9 mouse cellular contexts compared by ENCODE assay signal in the genomic region with DNA sequence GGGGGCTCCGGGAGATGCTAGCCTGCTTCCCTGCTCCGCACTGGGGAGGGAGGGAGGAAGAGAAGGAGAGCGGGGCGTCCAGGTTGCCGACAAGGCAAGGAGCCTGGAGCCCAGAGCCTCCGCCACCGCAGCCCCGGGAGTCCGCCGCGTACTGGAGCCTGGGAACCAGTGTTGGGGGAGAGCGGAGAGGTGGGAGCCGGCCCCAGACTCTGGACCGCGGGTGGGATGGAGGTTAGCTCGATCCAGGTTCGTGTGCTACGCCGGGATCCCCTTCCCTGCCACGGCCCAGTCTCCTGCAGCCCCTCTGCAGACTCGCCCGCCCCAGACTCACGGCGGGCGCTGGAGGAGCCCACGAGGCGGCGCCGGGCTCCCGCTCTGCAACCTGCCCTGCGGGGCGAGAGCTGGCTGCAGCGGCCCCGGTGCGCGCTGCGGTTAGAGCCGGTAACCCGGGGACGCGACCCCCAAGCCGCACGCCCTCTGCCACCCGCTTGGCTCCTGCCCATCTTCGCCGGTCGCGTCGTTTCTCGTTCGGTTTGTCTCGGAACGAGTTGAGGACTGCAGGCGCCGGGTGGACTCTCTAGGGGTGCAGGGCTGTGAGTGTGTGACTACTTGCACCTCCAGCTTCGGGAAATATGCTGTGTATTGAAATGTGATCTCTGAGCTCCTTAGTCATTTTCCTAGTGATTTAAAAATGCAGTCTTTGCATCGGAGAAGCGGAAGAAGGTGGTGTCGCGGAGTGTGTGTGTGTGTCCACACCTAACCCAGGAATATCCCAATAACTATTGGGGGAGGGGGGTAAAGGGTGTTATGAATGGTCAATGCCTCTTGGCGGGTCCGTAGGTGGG. TPM values are rescaled to one million over a fixed set of nuclear protein-coding genes. Genes with fewer than 3 reads are reported as not detected.
DNase-seq lines count a peak whose midpoint lies in the region; ATAC-seq and TF ChIP-seq lines count a peak whose summit lies in the region.
"Had no signal": no experiment of that assay in that cellular context is flagged by ENCODE, and none has a peak within 500 bp of the region (broad histone marks: within the 10 kb centered on the region; RNA-seq: fewer than 3 reads in every experiment).

No protein-coding gene starts in this region.

- no peak for TF ChIP-seq CTCF in cortical plate, adult 2 months (IDR thresholded peaks at IDR 0.05; ENCODE audit: extremely low read depth, insufficient read depth, low read length)
- TF ChIP-seq CTCF in kidney, postnatal 0 days (IDR thresholded peaks at IDR 0.05; ENCODE audit: low read depth) = peak; percentile 59

- H3K4me1 ChIP-seq in cortical plate, adult 2 months (ENCODE audit: control insufficient read depth, insufficient read depth, low read length) = peaks cover 2% of the 10 kb centered on the region
- H3K4me1 ChIP-seq in heart, embryonic 14.5 days (ENCODE audit: control insufficient read depth in 2 of 2, insufficient read depth in 2 of 2, low read length in 2 of 2) = peaks cover 6 to 18% of the 10 kb centered on the region in 2 experiments; a peak in 3 of 4 replicates
- 0 out of 2 replicates have a peak, but pooled peaks cover 10% of the 10 kb centered on the region for H3K4me1 ChIP-seq in kidney, postnatal 0 days (replicated peaks; ENCODE audit: insufficient read depth, low read length)
- peaks cover 36% of the 10 kb centered on the region for H3K4me1 ChIP-seq in lung, embryonic 15.5 days

- DNase-seq in thymus, postnatal 0 days (ENCODE audit: low spot score) = peak; percentile 10
- DNase-seq in thymus, postnatal 25 days = no peak
- peak; percentile 74 for DNase-seq in kidney, postnatal 0 days (ENCODE audit: low spot score)
- peak; percentile 39 for DNase-seq in retina, postnatal 7 days (ENCODE audit: low read depth, low spot score)

- H3K4me2 ChIP-seq in heart, embryonic 14.5 days (ENCODE audit: low read length) = peak overlapping the region; percentile 99
- peak overlapping the region; percentile 97 for H3K4me2 ChIP-seq in kidney, postnatal 0 days (ENCODE audit: low read length)
- H3K4me2 ChIP-seq in lung, embryonic 15.5 days = peak overlapping the region; percentile 99

- peak; percentile 49 for ATAC-seq in heart, embryonic 14.5 days (ENCODE audit: insufficient number of reproducible peaks, insufficient read depth, low FRiP score, low read depth)
- ATAC-seq in kidney, postnatal 0 days (replicated peaks; ENCODE audit: low FRiP score, low read depth) = peak; percentile 27; the same call in 1 of the 2 replicates
- peak; percentile 58 for ATAC-seq in lung, embryonic 15.5 days (ENCODE audit: borderline replicate concordance, extremely low read depth, low FRiP score, low TSS enrichment)
- no peak for ATAC-seq in CD4-positive, CD25-positive, alpha-beta regulatory T cell, adult 4 months

- H3K36me3 ChIP-seq in heart, embryonic 14.5 days (ENCODE audit: control insufficient read depth, insufficient read depth, low read length) = no peaks in the 10 kb centered on the region
- no peaks in the 10 kb centered on the region for H3K36me3 ChIP-seq in kidney, postnatal 0 days (ENCODE audit: insufficient read depth, low read length)
- no peaks in the 10 kb centered on the region for H3K36me3 ChIP-seq in lung, embryonic 15.5 days

- WGBS in heart, embryonic 14.5 days = under 1% methylated on average over 58 of the region's 62 CpGs
- WGBS in kidney, postnatal 0 days = under 1% methylated on average over 62 of the region's 62 CpGs
- under 1% methylated on average over 51 of the region's 62 CpGs for WGBS in lung, embryonic 15.5 days

- H3K9ac ChIP-seq in heart, embryonic 14.5 days (ENCODE audit: low read length) = peak overlapping the region; percentile 77
- peak overlapping the region; percentile 75 for H3K9ac ChIP-seq in kidney, postnatal 0 days (ENCODE audit: low read depth, low read length)
- H3K9ac ChIP-seq in lung, embryonic 15.5 days = peak overlapping the region; percentile 70

- no peak for TF ChIP-seq POLR2A in cortical plate, adult 2 months (IDR thresholded peaks at IDR 0.05; ENCODE audit: extremely low read depth, insufficient read depth, low read length)

- H3K27ac ChIP-seq in cortical plate, adult 2 months (ENCODE audit: insufficient read depth, low read length) = peak overlapping the region; percentile 97
- 0 out of 4 replicates have a peak overlapping the region, but pooled peaks of 1 of the 2 experiments have one; percentile 17 for H3K27ac ChIP-seq in heart, embryonic 14.5 days (replicated peaks in 1 of 2; ENCODE audit: control insufficient read depth in 1 of 2, insufficient read depth in 1 of 2, low read depth in 2 of 2, low read length in 2 of 2)
- H3K27ac ChIP-seq in kidney, postnatal 0 days = peak overlapping the region; percentile 75
- H3K27ac ChIP-seq in lung, embryonic 15.5 days = peak overlapping the region; percentile 56

- peak overlapping the region; percentile 80 for H3K4me3 ChIP-seq in cortical plate, adult 2 months (ENCODE audit: insufficient read depth, low read length)
- H3K4me3 ChIP-seq in heart, embryonic 14.5 days (ENCODE audit: control insufficient read depth in 1 of 2, insufficient read depth in 1 of 2, low read depth in 1 of 2, low read length in 2 of 2) = peak overlapping the region; percentile 52 to 65
- H3K4me3 ChIP-seq in kidney, postnatal 0 days (replicated peaks; ENCODE audit: low read depth, low read length) = peak overlapping the region; percentile 72
- H3K4me3 ChIP-seq in lung, embryonic 15.5 days = peak overlapping the region; percentile 58

- peaks cover 54% of the 10 kb centered on the region for H3K27me3 ChIP-seq in heart, embryonic 14.5 days (ENCODE audit: control insufficient read depth, insufficient read depth, low read length)
- H3K27me3 ChIP-seq in kidney, postnatal 0 days (ENCODE audit: insufficient read depth, low read length) = no peaks in the 10 kb centered on the region
- H3K27me3 ChIP-seq in lung, embryonic 15.5 days = peaks cover 25% of the 10 kb centered on the region

- no peaks in the 10 kb centered on the region for H3K9me3 ChIP-seq in heart, embryonic 14.5 days (ENCODE audit: control insufficient read depth, low read length)
- no peaks in the 10 kb centered on the region for H3K9me3 ChIP-seq in kidney, postnatal 0 days (replicated peaks; ENCODE audit: low read length)
- H3K9me3 ChIP-seq in lung, embryonic 15.5 days = no peaks in the 10 kb centered on the region
- H3K9me3 ChIP-seq: megakaryocyte, embryonic 14.5 days had no signal

RNA-seq across cellular contexts. Expression of gene Tenm4, which starts 39.7 kb away (rescaled TPM):
- polyA plus RNA-seq in thymus, postnatal 0 days (2015; fragmentation: Nextera tagmentation; extraction: Ambion mirVana) = 4.5 and 4.9 TPM in 2 replicates
- 28.9 and 30.2 TPM in 2 replicates for polyA plus RNA-seq in cortical plate, adult 2 months (2012; rRNA removed)
- polyA plus RNA-seq in heart, embryonic 14.5 days (2014; fragmentation: Nextera tagmentation; extraction: Ambion mirVana) = 9.2 and 10.6 TPM in 2 replicates
- 22.6 and 23.2 TPM in 2 replicates for polyA plus RNA-seq in kidney, postnatal 0 days (2015; fragmentation: Nextera tagmentation; extraction: Ambion mirVana)
- 20.0 and 22.1 TPM in 2 replicates for polyA plus RNA-seq in lung, embryonic 15.5 days (2015; fragmentation: Nextera tagmentation; extraction: Ambion mirVana)
- polyA plus RNA-seq in CD4-positive, CD25-positive, alpha-beta regulatory T cell, adult 4 months (2017; shearing (Covaris generic)) = under 1 TPM; 0.19 to 0.37 TPM
